Mouse (Mus musculus) frontal cortex, adult (tissue): ENCODE measurements around the gene Fam229b.

ENCODE experiments used
- ATAC-seq: cut with Nextera tagmentation; 2 replicates; pipeline ENCODE4 v1.9.2; 2017; ENCODE audit warnings: mild to moderate bottlenecking, moderate library complexity, mixed read lengths; ENCODE audit not compliant: low TSS enrichment

Fam229b gene

GRCm38 (mm10) chr10:39133462-39134310 lies at the start of gene Fam229b, which contains the start of gene Tube1:
TSS of gene Fam229b (minus strand) at chr10:39133914.
TSS of gene Tube1 (plus strand) at chr10:39133976.
- ATAC-seq, result peak; percentile 98

DNA sequence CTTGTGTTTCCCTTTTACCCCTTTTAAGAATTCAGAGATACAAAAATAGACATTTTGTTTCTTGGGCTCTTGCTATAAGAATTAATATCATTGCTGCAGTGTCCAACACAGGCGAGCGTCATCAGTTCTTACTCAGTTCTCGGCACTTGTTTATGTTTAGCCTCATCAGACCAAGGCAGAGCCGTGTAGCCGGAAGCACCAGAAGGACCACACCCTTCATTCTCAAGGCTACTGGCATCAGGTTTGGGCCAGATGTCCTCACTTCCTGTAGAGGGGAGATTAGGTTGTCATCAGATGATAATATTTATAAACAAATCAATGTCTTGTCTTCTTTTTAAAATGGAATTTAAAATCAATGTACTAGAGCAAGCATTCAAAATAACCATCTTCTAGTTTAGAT lies 43.3 kb upstream of the Fam229b start:
- no peak for ATAC-seq

GRCm38 (mm10) chr10:39173077-39173476 lies 39.4 kb upstream of the Fam229b start:
- ATAC-seq, result no peak

GRCm38 (mm10) chr10:39172540-39172931 lies 38.8 kb upstream of the Fam229b start:
- no peak for ATAC-seq

GRCm38 (mm10) chr10:39171603-39172539 lies 38.2 kb upstream of the Fam229b start:
- peak; percentile 70 for ATAC-seq

DNA sequence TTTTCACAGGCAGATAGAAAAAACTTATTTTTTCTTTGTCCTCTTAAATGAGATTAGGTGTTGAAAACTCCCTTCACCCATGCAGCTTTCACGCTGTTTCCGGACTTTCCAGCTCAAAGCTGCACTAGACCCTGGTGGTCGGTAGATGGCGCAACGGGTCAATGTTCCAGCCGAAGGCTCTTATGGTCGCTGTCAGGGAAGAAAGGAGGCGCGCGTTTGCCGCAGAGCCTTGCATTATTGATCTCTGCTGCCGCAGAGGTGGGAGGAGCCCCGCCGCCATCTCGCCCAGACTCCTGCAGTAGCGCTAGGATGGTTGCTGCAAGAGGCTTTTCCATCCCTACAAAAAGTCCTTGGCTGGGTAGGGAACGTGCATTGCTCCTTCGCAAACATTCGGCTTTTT lies 37.4 kb upstream of the Fam229b start:
- peak; percentile 85 for ATAC-seq

- no peak for ATAC-seq
These were observed 37.0 kb upstream of the Fam229b start for GRCm38 (mm10) chr10:39170706-39171105.

DNA sequence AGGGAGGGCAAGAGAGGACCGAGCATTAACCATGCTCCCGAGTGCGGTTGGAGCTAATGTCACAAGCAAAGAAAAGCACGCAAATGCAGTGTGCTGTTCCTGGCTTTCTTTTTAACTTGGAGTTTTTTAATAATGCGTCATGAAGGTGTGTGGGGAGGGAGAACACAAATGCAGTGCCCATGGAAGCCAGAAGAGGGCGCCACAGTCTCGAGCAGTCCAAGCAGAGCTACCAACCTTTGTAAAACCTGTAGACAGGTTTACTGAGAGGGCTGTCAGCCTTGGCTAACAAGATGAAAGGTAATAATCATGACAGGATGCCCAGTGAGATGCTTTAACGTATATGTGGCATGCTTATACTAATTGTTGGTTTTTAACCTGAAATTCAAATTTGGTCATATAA lies 36.5 kb upstream of the Fam229b start:
- 0 out of 2 replicates have a peak, but pooled peaks have one; percentile 18 for ATAC-seq

DNA sequence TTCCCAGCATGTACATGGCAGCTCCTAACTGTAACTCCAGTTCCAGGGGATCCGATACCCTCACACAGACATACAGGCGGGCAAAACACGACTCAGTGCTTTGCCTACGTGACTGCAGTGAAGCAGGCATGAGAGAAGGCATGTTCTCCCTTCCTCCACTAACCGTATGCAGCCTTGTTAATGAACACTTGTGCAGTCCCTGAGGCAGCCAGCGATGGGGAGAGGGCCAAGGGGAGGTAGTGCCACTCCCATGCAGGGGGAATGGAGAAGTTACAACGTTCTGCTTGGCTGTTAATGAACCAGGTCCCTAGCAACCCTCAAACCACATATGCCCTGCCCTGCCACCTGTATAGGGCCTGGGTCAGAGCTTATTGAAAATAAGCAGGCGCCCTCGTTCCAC lies 35.9 kb upstream of the Fam229b start:
- no peak for ATAC-seq

DNA sequence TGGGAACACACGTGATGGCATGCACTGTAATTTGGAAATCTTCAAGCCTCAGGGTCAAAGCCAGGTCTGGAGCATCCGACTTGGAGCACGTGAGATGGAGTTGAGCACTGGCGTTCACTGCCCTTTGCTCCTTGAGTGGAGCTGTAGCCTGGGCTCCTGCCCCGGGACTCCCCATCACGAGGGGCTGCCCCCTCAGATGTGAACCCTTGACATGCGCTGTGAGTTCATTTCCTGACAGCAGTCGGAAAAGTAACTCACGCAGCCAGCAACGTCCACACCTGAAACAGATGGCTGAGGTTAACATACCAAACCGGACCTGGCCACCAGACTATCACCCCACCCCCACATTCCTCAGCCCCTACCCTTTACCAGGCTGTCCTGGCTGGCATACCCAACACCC lies 33.9 kb upstream of the Fam229b start:
- ATAC-seq, result no peak

DNA sequence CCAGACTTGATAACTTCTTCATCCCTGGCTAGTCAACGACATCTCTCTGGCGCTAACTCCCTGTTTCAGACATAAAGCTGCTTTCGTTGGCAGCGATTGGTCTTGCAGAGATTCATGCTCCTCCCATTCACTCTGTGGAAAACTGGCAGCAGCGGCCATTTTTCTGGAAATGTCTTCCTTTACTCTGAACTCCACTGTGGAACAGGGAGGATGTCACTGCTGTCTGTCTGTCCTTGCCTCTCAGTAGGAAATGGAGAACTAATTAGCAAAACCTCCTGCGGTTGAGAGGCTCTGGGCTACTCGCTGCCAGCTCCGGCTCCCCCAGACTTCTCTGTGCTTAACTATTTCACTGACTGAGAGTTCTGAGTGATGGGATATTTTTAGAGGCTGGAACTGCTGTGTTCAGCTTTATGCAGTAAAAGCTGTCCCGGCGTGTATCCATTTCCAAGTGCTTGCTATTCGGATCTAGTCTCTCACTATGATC lies 32.0 kb upstream of the Fam229b start:
- peak; percentile 83 for ATAC-seq

DNA sequence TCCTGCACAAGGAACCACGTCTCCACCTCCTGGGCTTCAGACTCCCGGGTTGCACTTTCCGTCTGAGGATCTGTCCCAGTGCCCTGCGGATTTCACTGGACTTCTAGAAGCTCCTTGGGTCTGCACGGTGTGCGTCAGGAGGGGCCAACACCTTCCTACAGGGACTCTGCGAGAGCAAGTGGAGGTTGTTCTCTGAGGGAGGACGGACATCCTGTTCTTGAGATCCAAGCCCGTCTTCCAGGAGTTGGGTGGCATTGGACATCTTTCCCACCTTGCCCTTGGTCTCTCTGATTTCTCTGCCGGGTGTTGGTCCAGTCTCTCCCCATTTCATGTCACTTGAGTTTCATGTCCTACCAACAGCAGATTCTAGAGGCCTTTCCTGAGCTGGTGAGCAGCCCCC lies 30.0 kb upstream of the Fam229b start, which contains the start of gene Ccn6:
Ccn6 (minus strand) TSS at position 101 of the 400 bp plus-strand sequence.
- no peak for ATAC-seq

GRCm38 (mm10) chr10:39162666-39163484 lies 29.2 kb upstream of the Fam229b start:
- no peak for ATAC-seq

- no peak for ATAC-seq
These were observed 27.7 kb upstream of the Fam229b start for GRCm38 (mm10) chr10:39161406-39161805.

- no peak for ATAC-seq
These were observed 24.6 kb upstream of the Fam229b start for GRCm38 (mm10) chr10:39158306-39158705.

DNA sequence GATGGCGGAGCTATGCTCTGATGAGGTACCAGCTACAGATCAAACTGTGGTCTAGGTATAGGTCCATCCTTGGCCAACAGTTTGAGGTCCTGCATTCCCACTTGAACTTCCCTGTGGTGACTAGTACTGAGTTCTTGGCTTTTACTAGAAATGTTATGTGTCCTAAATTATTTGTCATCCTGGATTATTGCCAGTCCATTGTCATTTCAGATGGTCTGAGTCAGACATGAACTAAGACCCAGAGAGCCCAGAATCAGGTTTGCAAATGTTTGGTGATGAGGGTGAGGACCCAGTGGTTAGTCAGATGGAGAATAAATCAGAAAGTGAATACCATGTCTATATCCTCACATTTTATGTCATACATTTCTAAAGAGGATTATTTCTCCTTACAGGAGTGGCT lies 23.6 kb upstream of the Fam229b start:
- ATAC-seq, result no peak

DNA sequence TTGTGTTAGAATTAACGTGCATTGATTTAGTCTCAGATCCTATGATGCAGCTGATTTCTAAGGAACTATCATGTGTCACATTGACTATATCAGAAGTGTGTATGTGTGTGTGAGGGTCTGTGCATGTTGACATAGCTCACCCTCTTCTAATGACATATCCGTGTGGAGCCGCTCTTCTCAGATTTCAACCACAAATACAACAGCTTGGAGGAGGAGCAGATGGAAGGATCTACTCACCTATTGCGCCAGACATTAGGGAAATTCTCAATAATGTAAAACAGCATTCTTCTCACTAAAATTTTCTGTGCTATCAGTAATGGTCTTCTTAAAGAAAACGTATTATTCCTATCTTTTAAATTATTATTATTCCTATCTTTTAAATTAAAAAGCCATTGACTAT lies 23.0 kb upstream of the Fam229b start:
- ATAC-seq, result no peak

DNA sequence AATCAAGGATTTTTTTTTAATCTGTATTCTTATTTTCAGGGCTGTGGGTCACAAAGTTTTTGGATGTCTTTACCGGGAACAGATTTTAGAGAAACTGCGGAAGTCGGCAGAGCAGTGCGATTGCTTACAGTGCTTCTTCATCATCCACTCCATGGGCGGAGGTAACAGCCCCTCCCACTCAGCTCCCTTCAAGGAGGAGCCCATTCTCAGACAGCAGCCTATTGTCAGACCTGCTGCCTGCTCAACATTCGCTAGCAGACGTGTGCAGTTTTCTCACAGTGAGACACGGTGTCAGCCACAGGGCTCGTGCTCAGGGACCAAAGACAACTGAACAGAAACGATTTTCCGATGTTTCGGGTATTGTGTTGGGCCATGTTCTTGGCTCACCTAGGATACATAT lies 8.5 kb upstream of the Fam229b start:
- ATAC-seq, result no peak

DNA sequence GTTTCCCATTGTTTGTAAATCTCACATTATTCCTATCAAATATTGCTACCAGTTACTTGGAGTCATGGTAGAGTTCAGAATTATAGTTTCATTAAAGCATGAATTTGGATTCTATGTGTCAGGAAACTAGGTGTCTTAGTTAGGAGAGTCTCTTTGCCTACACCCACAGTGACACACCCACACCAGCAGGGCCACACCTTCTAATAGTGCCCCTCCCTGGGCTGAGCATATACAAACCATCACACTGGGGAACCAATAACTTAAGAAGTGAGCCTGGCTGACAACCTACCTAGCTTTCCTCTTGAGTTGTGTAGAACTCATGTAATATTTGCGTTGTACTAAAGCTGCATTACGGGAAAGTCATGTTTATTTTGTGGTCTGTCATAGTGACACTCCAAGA lies 7.7 kb upstream of the Fam229b start:
- no peak for ATAC-seq

GRCm38 (mm10) chr10:39140843-39141242 lies 7.1 kb upstream of the Fam229b start:
- ATAC-seq, result no peak

- no peak for ATAC-seq
These were observed 5.0 kb upstream of the Fam229b start for GRCm38 (mm10) chr10:39138761-39139160.
